Mouse (Mus musculus): ENCODE measurements around the gene Snph. TPM values are rescaled to one million over a fixed set of nuclear protein-coding genes. Genes with fewer than 3 reads are reported as not detected.

Snph gene
- polyA plus RNA-seq, 1 experiment from 2014 or later, result 16.6 TPM

GRCm38 (mm10) chr2:151564986-151565385 is 67.4 kb downstream of the Snph start:
- H3K9me3 ChIP-seq, result no peaks in the 10 kb centered on the region
- H3K27me3 ChIP-seq, result no peaks in the 10 kb centered on the region
- 83% methylated on average over 3 of the region's 3 CpGs for WGBS
- no peak for ATAC-seq (ENCODE audit: low FRiP score)
- peaks cover 46% of the 10 kb centered on the region for H3K36me3 ChIP-seq
- H3K9ac ChIP-seq, result no peak overlapping the region
- H3K4me1 ChIP-seq (replicated peaks), result no peaks in the 10 kb centered on the region
- no peak overlapping the region for H3K4me3 ChIP-seq
- H3K4me2 ChIP-seq, result no peak overlapping the region
- H3K27ac ChIP-seq, result no peak overlapping the region

DNA sequence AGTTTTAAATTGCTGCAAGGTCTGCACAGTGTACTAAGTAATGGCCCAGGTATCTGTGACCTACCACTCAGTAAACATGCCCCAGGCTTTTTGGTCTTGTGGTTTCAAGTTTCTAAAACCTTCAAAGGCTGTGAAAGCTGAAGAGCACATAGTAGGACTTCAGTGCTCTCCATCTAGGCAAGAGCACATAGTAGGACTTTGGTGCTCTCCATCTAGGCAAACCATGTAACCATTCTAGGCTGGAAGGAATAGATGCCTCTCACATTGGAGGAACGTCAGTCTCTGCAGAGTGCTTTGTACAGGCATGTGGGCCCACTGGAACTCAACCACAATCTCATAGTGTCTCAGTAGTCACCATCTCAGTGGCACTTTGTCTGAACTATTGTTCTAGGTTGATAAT is 68.4 kb downstream of the Snph start:
- 91% methylated on average over 1 of the region's 1 CpGs for WGBS
- H3K9me3 ChIP-seq, result no peaks in the 10 kb centered on the region
- H3K4me1 ChIP-seq (replicated peaks), result no peaks in the 10 kb centered on the region
- no peaks in the 10 kb centered on the region for H3K27me3 ChIP-seq
- no peak overlapping the region for H3K9ac ChIP-seq
- no peak overlapping the region for H3K4me3 ChIP-seq
- H3K36me3 ChIP-seq, result peaks cover 56% of the 10 kb centered on the region
- H3K27ac ChIP-seq, result no peak overlapping the region
- no peak for ATAC-seq (ENCODE audit: low FRiP score)
- no peak overlapping the region for H3K4me2 ChIP-seq

- peaks cover 63% of the 10 kb centered on the region for H3K36me3 ChIP-seq
- H3K9me3 ChIP-seq, result no peaks in the 10 kb centered on the region
- H3K27me3 ChIP-seq, result no peaks in the 10 kb centered on the region
- 91% methylated on average over 7 of the region's 7 CpGs for WGBS
- no peak overlapping the region for H3K27ac ChIP-seq
- no peak overlapping the region for H3K4me2 ChIP-seq
- no peak overlapping the region for H3K9ac ChIP-seq
- H3K4me1 ChIP-seq (replicated peaks), result no peaks in the 10 kb centered on the region
- no peak for ATAC-seq (ENCODE audit: low FRiP score)
- H3K4me3 ChIP-seq, result no peak overlapping the region
These were observed 69.2 kb downstream of the Snph start for GRCm38 (mm10) chr2:151562930-151563921.

- Histone ChIP-seq H3K4me3 (no peak overlapping the region), H3K36me3 (peaks cover 89% of the 10 kb centered on the region), H3K27ac (no peak overlapping the region), H3K9me3 (no peaks in the 10 kb centered on the region), H3K4me1 (replicated peaks) (peaks cover 29% of the 10 kb centered on the region), H3K27me3 (no peaks in the 10 kb centered on the region), H3K9ac (no peak overlapping the region), H3K4me2 (no peak overlapping the region)
- no peak for ATAC-seq (ENCODE audit: low FRiP score)
- WGBS, result 89% methylated on average over 3 of the region's 3 CpGs
These were observed 82.7 kb downstream of the Snph start for GRCm38 (mm10) chr2:151549615-151550121.

GRCm38 (mm10) chr2:151546571-151546970 is 85.8 kb downstream of the Snph start:
- no peaks in the 10 kb centered on the region for H3K9me3 ChIP-seq
- WGBS, result 94% methylated on average over 4 of the region's 4 CpGs
- no peaks in the 10 kb centered on the region for H3K27me3 ChIP-seq
- H3K36me3 ChIP-seq, result peaks cover 66% of the 10 kb centered on the region
- no peak for ATAC-seq (ENCODE audit: low FRiP score)
- no peak overlapping the region for H3K9ac ChIP-seq
- H3K27ac ChIP-seq, result no peak overlapping the region
- no peak overlapping the region for H3K4me3 ChIP-seq
- H3K4me1 ChIP-seq (replicated peaks), result peaks cover 48% of the 10 kb centered on the region
- no peak overlapping the region for H3K4me2 ChIP-seq

DNA sequence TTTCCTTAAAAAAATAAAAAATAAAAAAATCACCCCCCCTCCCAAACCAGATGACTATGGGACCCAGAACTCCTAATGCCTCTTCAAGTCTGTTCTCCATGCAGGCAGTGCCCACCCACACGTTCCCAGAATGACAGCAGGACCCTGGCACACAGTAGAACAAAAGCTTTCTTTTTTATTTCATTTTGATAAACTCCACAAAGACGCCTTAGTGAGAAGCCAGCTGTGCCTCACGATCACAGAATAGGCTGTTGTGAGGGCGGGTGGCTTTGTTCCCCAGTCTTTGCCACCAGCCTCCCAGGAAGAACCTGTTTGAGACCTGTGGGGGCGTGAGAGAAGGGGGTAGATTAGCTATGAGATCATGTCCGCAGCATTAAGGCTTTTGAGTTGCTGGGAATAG is 87.7 kb downstream of the Snph start:
- peak overlapping the region; percentile 98 for H3K9ac ChIP-seq
- 50% methylated on average over 6 of the region's 6 CpGs for WGBS

GRCm38 (mm10) chr2:151543063-151543895 is 89.1 kb downstream of the Snph start:
- 1% methylated on average over 21 of the region's 21 CpGs for WGBS
- H3K36me3 ChIP-seq, result peaks cover 38% of the 10 kb centered on the region
- peak overlapping the region; percentile 93 for H3K27ac ChIP-seq
- 0 out of 2 replicates have a peak, but pooled peaks have one; percentile 19 for ATAC-seq (ENCODE audit: low FRiP score)
- H3K9me3 ChIP-seq, result no peaks in the 10 kb centered on the region
- peaks cover 47% of the 10 kb centered on the region for H3K4me1 ChIP-seq (replicated peaks)
- no peaks in the 10 kb centered on the region for H3K27me3 ChIP-seq
- H3K9ac ChIP-seq, result peak overlapping the region; percentile 98
- H3K4me2 ChIP-seq, result peak overlapping the region; percentile 82
- H3K4me3 ChIP-seq, result peak overlapping the region; percentile 97

More for the DNA sequence above, 87.7 kb downstream of the Snph start:
- no peak overlapping the region for H3K27ac ChIP-seq
- H3K9me3 ChIP-seq, result no peaks in the 10 kb centered on the region
- no peak for ATAC-seq (ENCODE audit: low FRiP score)
- peaks cover 48% of the 10 kb centered on the region for H3K36me3 ChIP-seq
- H3K4me1 ChIP-seq (replicated peaks), result peaks cover 51% of the 10 kb centered on the region
- peak overlapping the region; percentile 82 for H3K4me2 ChIP-seq
- H3K4me3 ChIP-seq, result peak overlapping the region; percentile 97; the same call in 1 of the 2 replicates
- H3K27me3 ChIP-seq, result no peaks in the 10 kb centered on the region

DNA sequence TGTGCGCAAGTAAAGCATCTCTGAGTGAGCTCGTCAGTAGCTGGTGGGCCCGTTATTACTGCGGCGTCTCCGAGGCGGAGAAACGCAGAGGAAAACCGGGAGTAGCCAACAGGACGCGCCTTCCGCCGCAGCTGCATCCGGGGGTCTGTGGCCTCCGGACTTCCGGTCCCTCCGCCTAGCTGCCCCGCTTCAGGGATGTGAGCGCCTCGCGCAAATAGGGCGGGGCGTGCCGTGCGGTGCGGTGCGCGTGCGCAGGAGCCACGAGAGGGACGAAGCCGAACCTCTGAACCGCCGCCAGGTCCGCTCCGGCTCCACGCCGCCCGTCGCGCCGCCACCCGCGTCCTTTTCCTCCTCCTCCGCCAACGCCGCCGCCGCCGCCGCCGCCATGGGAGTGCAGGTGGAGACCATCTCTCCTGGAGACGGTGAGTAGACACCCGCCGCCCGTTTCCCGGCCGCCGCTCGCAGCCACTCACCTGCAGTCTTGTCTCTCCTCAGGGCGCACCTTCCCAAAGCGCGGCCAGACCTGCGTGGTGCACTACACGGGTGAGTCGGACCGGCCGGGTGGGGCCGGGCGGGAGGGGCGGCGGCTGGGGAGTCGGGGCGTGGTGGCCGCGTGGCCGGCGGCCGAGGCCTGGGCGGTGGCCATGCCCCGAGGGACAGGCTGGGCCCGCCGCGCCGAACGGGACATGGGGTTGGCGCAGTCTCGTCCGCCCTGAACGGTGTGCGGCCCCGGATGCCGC is 89.9 kb downstream of the Snph start, which contains the start of gene Fkbp1a:
TSS of gene Fkbp1a (plus strand) at position 161 of the 740 bp plus-strand sequence.
- WGBS, result under 1% methylated on average over 73 of the region's 93 CpGs
- Histone ChIP-seq H3K4me3 (peak within 1 kb of the TSS; percentile 97), H3K27me3 (no peaks in the 10 kb centered on the region), H3K27ac (peak within 1 kb of the TSS; percentile 93), H3K9ac (peak within 1 kb of the TSS; percentile 98), H3K36me3 (peaks cover 30% of the 10 kb centered on the region), H3K4me1 (replicated peaks) (peaks cover 47% of the 10 kb centered on the region), H3K9me3 (no peaks in the 10 kb centered on the region), H3K4me2 (peak within 1 kb of the TSS; percentile 82)
- peak; percentile 96 for ATAC-seq (ENCODE audit: low FRiP score)

Other genes with a start within 250 kb of the Snph start
- not detected in 2 replicates for gene 4921509C19Rik, start 156.4 kb downstream of the Snph start, polyA plus RNA-seq (2015; fragmentation: Nextera tagmentation; extraction: Ambion mirVana)
- 276 and 291 TPM in 2 replicates for gene Nsfl1c, start 138.4 kb downstream of the Snph start, polyA plus RNA-seq (2015; fragmentation: Nextera tagmentation; extraction: Ambion mirVana)
- gene Fkbp1a, start 90.1 kb downstream of the Snph start, polyA plus RNA-seq (2015; fragmentation: Nextera tagmentation; extraction: Ambion mirVana), result 587 and 616 TPM in 2 replicates
- gene Sdcbp2, start 60.0 kb downstream of the Snph start, polyA plus RNA-seq (2015; fragmentation: Nextera tagmentation; extraction: Ambion mirVana), result 0.54 and 0.90 TPM in 2 replicates
- 0.19 TPM in 1 of 2 replicates, not detected in the other for gene Rad21l, start 35.9 kb upstream of the Snph start, polyA plus RNA-seq (2015; fragmentation: Nextera tagmentation; extraction: Ambion mirVana)
- 20.6 and 22.1 TPM in 2 replicates for gene Tmem74b, start 69.4 kb upstream of the Snph start, polyA plus RNA-seq (2015; fragmentation: Nextera tagmentation; extraction: Ambion mirVana)
- 57.7 and 60.8 TPM in 2 replicates for gene Psmf1, start 111.6 kb upstream of the Snph start, polyA plus RNA-seq (2015; fragmentation: Nextera tagmentation; extraction: Ambion mirVana)
- 0.39 and 0.47 TPM in 2 replicates for gene Rspo4, start 210.3 kb upstream of the Snph start, polyA plus RNA-seq (2015; fragmentation: Nextera tagmentation; extraction: Ambion mirVana)